Mouse (Mus musculus) lung, embryonic 16.5 days (tissue): ENCODE measurements around the gene Ankrd60. TPM values are rescaled to one million over a fixed set of nuclear protein-coding genes. Genes with fewer than 3 reads are reported as not detected.

Experiments used
- ATAC-seq: fragments of 200-750 bp; cut with Nextera tagmentation; 2 replicates; pipeline ENCODE4 v1.8.0; 2017; ENCODE audit warnings: low read depth, mild to moderate bottlenecking, moderate library complexity
- H3K27ac ChIP-seq: fragments of 300-500 bp; sonication (generic); 2 replicates; pipeline ENCODE4 v1.5.1; 2014; ENCODE audit warnings: mild to moderate bottlenecking, control low read depth, low read length
- H3K27me3 ChIP-seq: fragments of 300-500 bp; sonication (generic); 2 replicates; pipeline ENCODE4 v1.6.1; 2014; ENCODE audit warnings: low read depth, low read length, mixed read lengths; ENCODE audit not compliant: control insufficient read depth, insufficient read depth
- H3K36me3 ChIP-seq: fragments of 300-500 bp; sonication (generic); 2 replicates; pipeline ENCODE4 v1.6.1; 2014; ENCODE audit warnings: low read length; ENCODE audit not compliant: control insufficient read depth, insufficient read depth
- H3K4me1 ChIP-seq: fragments of 300-500 bp; sonication (generic); replicated peaks from 2 replicates; pipeline ENCODE4 v1.6.1; 2014; ENCODE audit warnings: low read length, mixed read lengths; ENCODE audit not compliant: control insufficient read depth, insufficient read depth
- H3K4me2 ChIP-seq: fragments of 300-500 bp; sonication (generic); 2 replicates; pipeline ENCODE4 v1.6.1; 2014; ENCODE audit warnings: low read depth, low read length, control low read depth
- H3K4me3 ChIP-seq: fragments of 300-500 bp; sonication (generic); 2 replicates; pipeline ENCODE4 v1.5.1; 2014; ENCODE audit warnings: mild to moderate bottlenecking, low read length, control low read depth
- H3K9ac ChIP-seq: fragments of 300-500 bp; sonication (generic); 2 replicates; pipeline ENCODE4 v1.6.1; 2014; ENCODE audit warnings: low read length, control low read depth
- H3K9me3 ChIP-seq: fragments of 300-500 bp; sonication (generic); 2 replicates; pipeline ENCODE4 v1.6.1; 2016; ENCODE audit warnings: low read length; ENCODE audit not compliant: control insufficient read depth
- WGBS: fragments of 180-500 bp; shearing (Covaris S2); extraction: QIAGEN DNeasy Blood & Tissue Kit; methylation state at CpG from one replicate; pipeline ENCODE4 v1.1.7; 2014; 5-methylcytosine and 5-hydroxymethylcytosine counted together
- polyA plus RNA-seq: library from polyadenylated mRNA; unstranded; fragments of >200 nt; fragmentation: Nextera tagmentation; extraction: Ambion mirVana; gene quantifications from 2 replicates; pipeline ENCODE4 v1.2.1, GENCODE M21; 2015

The Ankrd60 gene
- polyA plus RNA-seq, 1 experiment from 2014 or later = not detected

DNA sequence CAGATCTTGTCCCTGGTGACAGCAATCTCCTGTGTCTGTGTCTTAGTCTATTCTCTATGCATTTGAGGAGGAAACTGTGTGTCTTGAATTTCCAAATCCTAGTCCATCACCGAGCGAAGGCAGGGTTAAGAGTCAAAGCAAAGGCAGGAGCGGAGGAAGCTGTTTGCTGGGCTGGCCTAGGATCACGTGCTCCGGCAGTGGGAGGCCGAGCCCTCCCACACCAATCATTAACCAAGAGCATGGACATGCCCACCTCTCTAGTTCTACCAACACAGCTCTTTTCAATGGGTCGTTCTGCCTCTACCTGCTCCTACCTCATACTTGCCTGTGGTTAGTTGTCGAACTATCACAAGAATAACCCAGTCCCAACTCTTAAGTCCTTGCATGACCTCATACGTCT is 42.3 kb downstream of the Ankrd60 start:
- Histone ChIP-seq H3K27me3 (no peaks in the 10 kb centered on the region; the same call in 1 of the 2 replicates), H3K36me3 (no peaks in the 10 kb centered on the region), H3K4me2 (no peak overlapping the region), H3K9ac (no peak overlapping the region), H3K4me3 (no peak overlapping the region), H3K4me1 (no peaks in the 10 kb centered on the region), H3K27ac (no peak overlapping the region), H3K9me3 (no peaks in the 10 kb centered on the region)
- no peak for ATAC-seq
- 71% methylated on average over 9 of the region's 9 CpGs for WGBS

DNA sequence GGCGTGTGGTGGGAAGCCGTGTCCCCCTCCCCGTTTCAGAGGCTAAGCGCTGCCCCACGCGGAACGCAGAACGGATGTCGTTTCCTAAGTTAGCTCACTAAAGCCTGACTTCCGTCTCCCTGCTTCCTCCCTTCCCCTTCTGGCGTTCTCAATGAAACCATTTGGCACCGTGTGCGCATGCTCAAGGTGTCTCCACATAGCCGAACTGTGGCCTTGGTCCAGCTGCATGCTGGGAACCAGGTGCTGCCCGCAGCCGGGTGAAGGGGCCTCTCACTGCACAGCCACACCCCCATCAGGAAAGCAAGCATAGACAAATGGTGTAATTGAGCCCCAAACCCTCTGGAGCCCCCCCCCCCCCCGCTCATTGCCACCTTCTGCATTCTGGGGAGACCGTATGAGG is 42.8 kb downstream of the Ankrd60 start:
- Histone ChIP-seq H3K36me3 (no peaks in the 10 kb centered on the region), H3K27me3 (no peaks in the 10 kb centered on the region; the same call in 1 of the 2 replicates), H3K4me2 (no peak overlapping the region), H3K9ac (no peak overlapping the region), H3K27ac (no peak overlapping the region), H3K4me1 (no peaks in the 10 kb centered on the region), H3K4me3 (no peak overlapping the region), H3K9me3 (no peaks in the 10 kb centered on the region)
- WGBS = 85% methylated on average over 18 of the region's 18 CpGs
- ATAC-seq = no peak

- WGBS = 57% methylated on average over 7 of the region's 7 CpGs
- no peak overlapping the region for H3K4me3 ChIP-seq
- H3K27me3 ChIP-seq = no peaks in the 10 kb centered on the region; the same call in 1 of the 2 replicates
- H3K9ac ChIP-seq = no peak overlapping the region
- H3K4me1 ChIP-seq = no peaks in the 10 kb centered on the region
- no peaks in the 10 kb centered on the region for H3K9me3 ChIP-seq
- H3K36me3 ChIP-seq = no peaks in the 10 kb centered on the region
- ATAC-seq = no peak
- no peak overlapping the region for H3K27ac ChIP-seq
- no peak overlapping the region for H3K4me2 ChIP-seq
Observed at GRCm38 (mm10) chr2:173534581-173534980, 43.6 kb downstream of the Ankrd60 start.

GRCm38 (mm10) chr2:173532711-173533462 is 45.3 kb downstream of the Ankrd60 start:
- WGBS = 63% methylated on average over 15 of the region's 15 CpGs
- Histone ChIP-seq H3K4me3 (no peak overlapping the region), H3K4me2 (no peak overlapping the region), H3K27ac (no peak overlapping the region), H3K4me1 (no peaks in the 10 kb centered on the region), H3K9me3 (no peaks in the 10 kb centered on the region), H3K9ac (no peak overlapping the region), H3K27me3 (no peaks in the 10 kb centered on the region; the same call in 1 of the 2 replicates), H3K36me3 (no peaks in the 10 kb centered on the region)
- ATAC-seq = no peak

- 78% methylated on average over 3 of the region's 3 CpGs for WGBS
- H3K4me2 ChIP-seq = no peak overlapping the region
- H3K4me3 ChIP-seq = no peak overlapping the region
- no peaks in the 10 kb centered on the region for H3K4me1 ChIP-seq
- no peaks in the 10 kb centered on the region for H3K9me3 ChIP-seq
- no peak for ATAC-seq
- H3K27ac ChIP-seq = no peak overlapping the region
- H3K27me3 ChIP-seq = no peaks in the 10 kb centered on the region; the same call in 1 of the 2 replicates
- H3K9ac ChIP-seq = no peak overlapping the region
- H3K36me3 ChIP-seq = no peaks in the 10 kb centered on the region
Observed at GRCm38 (mm10) chr2:173528493-173528892, 49.7 kb downstream of the Ankrd60 start.

- Histone ChIP-seq H3K4me1 (no peaks in the 10 kb centered on the region), H3K27ac (no peak within 1 kb of the TSS), H3K9me3 (no peaks in the 10 kb centered on the region), H3K36me3 (no peaks in the 10 kb centered on the region), H3K9ac (no peak within 1 kb of the TSS), H3K4me3 (no peak within 1 kb of the TSS), H3K4me2 (no peak within 1 kb of the TSS), H3K27me3 (no peaks in the 10 kb centered on the region)
- ATAC-seq = no peak
- WGBS = 89% methylated on average over 18 of the region's 18 CpGs
Observed at GRCm38 (mm10) chr2:173522376-173522775, 55.8 kb downstream of the Ankrd60 start, which contains the start of gene 1700021F07Rik. Gene 1700021F07Rik, plus strand, starts transcription at chr2:173522586.

Other genes starting within 250 kb of the Ankrd60 start
- not detected in 2 replicates for gene 1700021F07Rik, start 55.8 kb downstream of the Ankrd60 start, polyA plus RNA-seq
- gene Rab22a, start 81.4 kb upstream of the Ankrd60 start, polyA plus RNA-seq = 29.7 and 34.1 TPM in 2 replicates
- gene 1700010B08Rik, start 141.1 kb upstream of the Ankrd60 start, polyA plus RNA-seq = not detected in 2 replicates
- gene Vapb, start 159.1 kb upstream of the Ankrd60 start, polyA plus RNA-seq = 15.5 and 19.2 TPM in 2 replicates